Mouse (Mus musculus) testis, adult 2 months (tissue): ENCODE measurements around the gene 1600002K03Rik. TPM values are rescaled to one million over a fixed set of nuclear protein-coding genes. Genes with fewer than 3 reads are reported as not detected.
A peak's percentile ranks its signal among the peaks of the same experiment; 100 is the strongest.

ENCODE experiments used
- H3K27ac ChIP-seq: fragments of 200-500 bp; 2 replicates; pipeline ENCODE4 v1.5.1; 2012; ENCODE audit warnings: low read depth, low read length; ENCODE audit not compliant: control insufficient read depth, insufficient read depth
- H3K27me3 ChIP-seq: fragments of 200-500 bp; 2 replicates; pipeline ENCODE4 v1.6.1; 2012; ENCODE audit warnings: mild to moderate bottlenecking, low read length, moderate library complexity; ENCODE audit not compliant: control insufficient read depth, insufficient read depth
- H3K36me3 ChIP-seq: fragments of 200-500 bp; 2 replicates; pipeline ENCODE4 v1.6.1; 2012; ENCODE audit warnings: mild to moderate bottlenecking, low read length; ENCODE audit not compliant: control insufficient read depth, insufficient read depth
- H3K4me1 ChIP-seq: fragments of 200-500 bp; 2 replicates; pipeline ENCODE4 v1.6.1; 2012; ENCODE audit warnings: low read length; ENCODE audit not compliant: control insufficient read depth, insufficient read depth
- H3K4me3 ChIP-seq: fragments of 200-500 bp; 2 replicates; pipeline ENCODE4 v1.5.1; 2012; ENCODE audit warnings: low read depth, mild to moderate bottlenecking, low read length, moderate library complexity, mixed read lengths; ENCODE audit not compliant: control insufficient read depth
- CTCF ChIP-seq: fragments of 200-500 bp; IDR thresholded peaks from 2 replicates; pipeline ENCODE4 v1.5.1; 2012; ENCODE audit warnings: low read depth, mild to moderate bottlenecking, inconsistent platforms, low read length, moderate library complexity; ENCODE audit not compliant: control insufficient read depth, insufficient read depth, insufficient replicate concordance
- POLR2A ChIP-seq: fragments of 200-500 bp; IDR thresholded peaks from 2 replicates; pipeline ENCODE4 v1.6.1; 2012; ENCODE audit warnings: low read depth, mild to moderate bottlenecking, inconsistent platforms, low read length, moderate library complexity; ENCODE audit not compliant: control insufficient read depth
- polyA plus RNA-seq: library from polyadenylated mRNA; depleted of rRNA; stranded (reverse); fragments of >200 nt; gene quantifications from 2 replicates; pipeline ENCODE4 v1.2.3, GENCODE M21; 2012

1600002K03Rik gene
- polyA plus RNA-seq, 1 experiment = 7.9 TPM

GRCm38 (mm10) chr10:80179068-80180051 is 6.6 kb downstream of the 1600002K03Rik start, which contains the start of gene Efna2:
TSS of gene Efna2 (plus strand) at chr10:80179482.
- Histone ChIP-seq H3K4me1 (peaks cover 11% of the 10 kb centered on the region), H3K27me3 (no peaks in the 10 kb centered on the region), H3K36me3 (no peaks in the 10 kb centered on the region), H3K27ac (no peak within 1 kb of the TSS), H3K4me3 (peak within 1 kb of the TSS; percentile 58)
- TF ChIP-seq POLR2A = no peak
- TF ChIP-seq CTCF = no peak

- H3K27me3 ChIP-seq = no peaks in the 10 kb centered on the region
- peaks cover 11% of the 10 kb centered on the region for H3K4me1 ChIP-seq
- H3K4me3 ChIP-seq = no peak overlapping the region
- TF ChIP-seq CTCF = no peak
- TF ChIP-seq POLR2A = no peak
- no peak overlapping the region for H3K27ac ChIP-seq
- H3K36me3 ChIP-seq = no peaks in the 10 kb centered on the region
Measured at GRCm38 (mm10) chr10:80180288-80180687, 7.5 kb downstream of the 1600002K03Rik start.

GRCm38 (mm10) chr10:80180823-80181222 is 8.1 kb downstream of the 1600002K03Rik start:
- H3K27ac ChIP-seq = no peak overlapping the region
- H3K27me3 ChIP-seq = no peaks in the 10 kb centered on the region
- peaks cover 11% of the 10 kb centered on the region for H3K4me1 ChIP-seq
- no peak for TF ChIP-seq CTCF
- no peak for TF ChIP-seq POLR2A
- H3K4me3 ChIP-seq = no peak overlapping the region
- no peaks in the 10 kb centered on the region for H3K36me3 ChIP-seq

GRCm38 (mm10) chr10:80182547-80182946 is 9.8 kb downstream of the 1600002K03Rik start:
- Histone ChIP-seq H3K4me1 (peaks cover 11% of the 10 kb centered on the region), H3K27ac (no peak overlapping the region), H3K27me3 (no peaks in the 10 kb centered on the region), H3K36me3 (no peaks in the 10 kb centered on the region), H3K4me3 (no peak overlapping the region)
- no peak for TF ChIP-seq CTCF

GRCm38 (mm10) chr10:80186649-80187048 is 13.9 kb downstream of the 1600002K03Rik start:
- no peak overlapping the region for H3K4me3 ChIP-seq
- no peaks in the 10 kb centered on the region for H3K36me3 ChIP-seq
- no peaks in the 10 kb centered on the region; the same call in 1 of the 2 replicates for H3K27me3 ChIP-seq
- no peak overlapping the region for H3K27ac ChIP-seq
- no peak for TF ChIP-seq CTCF
- no peak for TF ChIP-seq POLR2A
- peaks cover 5% of the 10 kb centered on the region for H3K4me1 ChIP-seq

- H3K36me3 ChIP-seq = no peaks in the 10 kb centered on the region
- H3K4me3 ChIP-seq = no peak overlapping the region
- no peaks in the 10 kb centered on the region; the same call in 1 of the 2 replicates for H3K27me3 ChIP-seq
- H3K27ac ChIP-seq = no peak overlapping the region
- TF ChIP-seq POLR2A (no peak), CTCF (no peak)
- peaks cover 11% of the 10 kb centered on the region for H3K4me1 ChIP-seq
Measured at GRCm38 (mm10) chr10:80187739-80188138, 15.0 kb downstream of the 1600002K03Rik start.

GRCm38 (mm10) chr10:80188453-80189024 is 15.8 kb downstream of the 1600002K03Rik start:
- Histone ChIP-seq H3K4me1 (peaks cover 12% of the 10 kb centered on the region), H3K36me3 (no peaks in the 10 kb centered on the region), H3K27ac (no peak overlapping the region), H3K27me3 (no peaks in the 10 kb centered on the region; the same call in 1 of the 2 replicates), H3K4me3 (no peak overlapping the region)
- no peak for TF ChIP-seq POLR2A
- no peak for TF ChIP-seq CTCF
